Mouse (Mus musculus) hindbrain, postnatal 0 days (tissue): ENCODE data around the gene Trp53i11. TPM values are rescaled to one million over a fixed set of nuclear protein-coding genes. Genes with fewer than 3 reads are reported as not detected.

ENCODE experiments used
- ATAC-seq: fragments of 200-750 bp; cut with Nextera tagmentation; 2 replicates; pipeline ENCODE4 v1.8.0; 2017; ENCODE audit warnings: mild to moderate bottlenecking, moderate TSS enrichment, moderate library complexity
- DNase-seq: peaks from one replicate; pipeline ENCODE4 v3.0.0-alpha.2; 2015; ENCODE audit warnings: low spot score
- H3K27ac ChIP-seq: fragments of 300-500 bp; sonication (generic); 2 replicates; pipeline ENCODE4 v1.5.1; 2014; ENCODE audit warnings: mild to moderate bottlenecking
- H3K27me3 ChIP-seq: fragments of 300-500 bp; sonication (generic); 2 replicates; pipeline ENCODE4 v1.6.1; 2014; ENCODE audit warnings: low read length, mixed read lengths; ENCODE audit not compliant: insufficient read depth
- H3K36me3 ChIP-seq: fragments of 300-500 bp; sonication (generic); 2 replicates; pipeline ENCODE4 v1.6.1; 2014; ENCODE audit warnings: low read length, mixed read lengths; ENCODE audit not compliant: insufficient read depth
- H3K4me1 ChIP-seq: fragments of 300-500 bp; sonication (generic); 2 replicates; pipeline ENCODE4 v1.6.1; 2014; ENCODE audit warnings: antibody characterized with exemption, low read length, mixed read lengths; ENCODE audit not compliant: insufficient read depth
- H3K4me2 ChIP-seq: fragments of 300-500 bp; sonication (generic); 2 replicates; pipeline ENCODE4 v1.6.1; 2014; ENCODE audit warnings: low read depth, mild to moderate bottlenecking, low read length, moderate library complexity, mixed read lengths
- H3K4me3 ChIP-seq: fragments of 300-500 bp; sonication (generic); 2 replicates; pipeline ENCODE4 v1.5.1; 2014; ENCODE audit warnings: low read length
- H3K9ac ChIP-seq: fragments of 300-500 bp; sonication (generic); replicated peaks from 2 replicates; pipeline ENCODE4 v1.6.1; 2014; ENCODE audit warnings: mild to moderate bottlenecking, low read length, moderate library complexity, mixed read lengths
- H3K9me3 ChIP-seq: fragments of 300-500 bp; sonication (generic); 2 replicates; pipeline ENCODE4 v1.6.1; 2016; ENCODE audit warnings: low read length, mixed read lengths
- CTCF ChIP-seq: IDR thresholded peaks from 2 replicates; pipeline ENCODE4 v1.5.1; 2016; ENCODE audit warnings: antibody characterized with exemption, control low read depth, low read depth
- WGBS: fragments of 180-500 bp; shearing (Covaris S2); extraction: QIAGEN DNeasy Blood & Tissue Kit; methylation state at CpG from one replicate; pipeline ENCODE4 v1.1.7; 2014; 5-methylcytosine and 5-hydroxymethylcytosine counted together
- polyA plus RNA-seq: library from polyadenylated mRNA; unstranded; fragments of >200 nt; fragmentation: Nextera tagmentation; extraction: Ambion mirVana; gene quantifications from 2 replicates; pipeline ENCODE4 v1.2.1, GENCODE M21; 2015
- total RNA-seq: library from RNA; depleted of rRNA; stranded (reverse); fragments of >200 nt; gene quantifications from 2 replicates; pipeline ENCODE4 v1.2.3, GENCODE M21; 2014; rRNA removed

The Trp53i11 gene
- total and polyA plus RNA-seq, 2 experiments from 2014 or later, result 66.7 to 150 TPM

GRCm38 (mm10) chr2:93244090-93244443, 56.7 kb downstream of the Trp53i11 start:
- Histone ChIP-seq H3K36me3 (no peaks in the 10 kb centered on the region), H3K27ac (no peak overlapping the region), H3K4me2 (no peak overlapping the region), H3K27me3 (no peaks in the 10 kb centered on the region), H3K9ac (no peak overlapping the region), H3K4me1 (peaks cover 11% of the 10 kb centered on the region; the same call in 1 of the 2 replicates), H3K4me3 (no peak overlapping the region), H3K9me3 (no peaks in the 10 kb centered on the region)
- DNase-seq (no peak), ATAC-seq (no peak)
- WGBS, result 80% methylated on average over 8 of the region's 8 CpGs
- no peak for TF ChIP-seq CTCF

DNA sequence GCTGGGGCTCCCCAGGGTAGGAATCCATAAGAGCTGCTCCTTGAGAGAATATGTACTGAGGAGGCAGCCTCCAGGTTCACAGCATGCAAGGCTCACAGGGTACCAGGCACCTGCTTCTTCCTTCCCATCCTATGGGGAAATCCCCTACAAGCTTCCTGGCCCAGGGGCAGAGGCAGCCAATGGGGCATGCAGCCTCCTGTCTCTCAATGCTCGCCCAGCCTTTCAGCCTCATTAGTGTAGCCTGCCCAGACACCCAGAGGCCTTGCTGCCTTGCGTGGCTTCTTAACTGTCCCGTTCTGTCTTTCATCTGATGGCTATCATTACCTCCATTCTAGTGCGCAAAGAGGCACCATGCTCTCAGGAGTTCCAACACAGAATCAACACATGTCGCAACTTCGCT, 61.7 kb downstream of the Trp53i11 start:
- WGBS, result 69% methylated on average over 6 of the region's 6 CpGs
- Histone ChIP-seq H3K4me1 (0 out of 2 replicates have a peak, but pooled peaks cover 8% of the 10 kb centered on the region), H3K36me3 (no peaks in the 10 kb centered on the region), H3K27me3 (no peaks in the 10 kb centered on the region), H3K9me3 (no peaks in the 10 kb centered on the region), H3K4me3 (no peak overlapping the region), H3K4me2 (no peak overlapping the region), H3K27ac (no peak overlapping the region), H3K9ac (no peak overlapping the region)
- TF ChIP-seq CTCF, result no peak
- ATAC-seq (no peak), DNase-seq (no peak)

DNA sequence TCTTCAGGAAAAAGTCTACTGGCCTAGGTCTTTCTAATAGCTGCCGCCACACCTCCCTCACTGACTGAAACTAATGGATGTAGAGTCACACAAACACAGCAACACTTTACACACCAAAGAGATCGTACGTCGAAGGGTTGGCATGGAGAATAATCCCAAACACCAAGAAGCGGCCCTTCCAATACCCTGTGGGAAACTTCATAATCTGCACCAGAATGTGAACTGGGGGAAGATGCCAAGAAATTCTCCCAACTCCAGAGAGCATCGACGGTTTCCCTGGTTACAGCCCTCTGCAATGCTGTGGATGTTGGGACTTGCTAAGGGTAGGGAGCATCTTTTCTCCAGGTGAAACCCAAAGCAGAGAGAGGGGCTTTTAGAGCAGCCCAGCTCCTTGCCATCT, 63.3 kb downstream of the Trp53i11 start:
- no peak overlapping the region for H3K9ac ChIP-seq
- H3K9me3 ChIP-seq, result no peaks in the 10 kb centered on the region
- H3K4me2 ChIP-seq, result no peak overlapping the region
- H3K4me3 ChIP-seq, result no peak overlapping the region
- no peak for TF ChIP-seq CTCF
- 50% methylated on average over 7 of the region's 7 CpGs for WGBS
- 0 out of 2 replicates have a peak, but pooled peaks cover 8% of the 10 kb centered on the region for H3K4me1 ChIP-seq
- no peaks in the 10 kb centered on the region for H3K36me3 ChIP-seq
- DNase-seq, result no peak
- no peak overlapping the region for H3K27ac ChIP-seq
- no peaks in the 10 kb centered on the region for H3K27me3 ChIP-seq
- no peak for ATAC-seq

Other genes starting within 250 kb of the Trp53i11 start
- gene Prdm11, start 141.4 kb upstream of the Trp53i11 start, total RNA-seq, result 14.9 and 15.6 TPM in 2 replicates
- 3.5 and 3.7 TPM in 2 replicates for gene Prdm11, start 141.4 kb upstream of the Trp53i11 start, polyA plus RNA-seq
- 23.5 and 26.2 TPM in 2 replicates for gene Tspan18, start 147.0 kb downstream of the Trp53i11 start, total RNA-seq
- gene Tspan18, start 147.0 kb downstream of the Trp53i11 start, polyA plus RNA-seq, result 11.1 and 12.3 TPM in 2 replicates